Mouse (Mus musculus) midbrain, embryonic 12.5 days (tissue): ENCODE data around the gene Sap30l. TPM values are rescaled to one million over a fixed set of nuclear protein-coding genes. Genes with fewer than 3 reads are reported as not detected.
"Not testable (repeated sequence)": the region's sequence is repeated elsewhere in the genome, so short reads cannot be mapped to it uniquely, and the experiment has no call there.

Experiments
- ATAC-seq: fragments of 200-750 bp; cut with Nextera tagmentation; 2 replicates; pipeline ENCODE4 v1.8.0; 2017; ENCODE audit warnings: low read depth, moderate TSS enrichment, moderate library complexity; ENCODE audit not compliant: low FRiP score
- H3K27ac ChIP-seq: fragments of 300-500 bp; sonication (generic); replicated peaks from 2 replicates; pipeline ENCODE4 v1.5.1; 2016; ENCODE audit warnings: mild to moderate bottlenecking
- H3K27me3 ChIP-seq: fragments of 300-500 bp; sonication (generic); 2 replicates; pipeline ENCODE4 v1.6.1; 2016; ENCODE audit warnings: mild to moderate bottlenecking
- H3K36me3 ChIP-seq: fragments of 300-500 bp; sonication (generic); 2 replicates; pipeline ENCODE4 v1.6.1; 2016
- H3K4me1 ChIP-seq: fragments of 300-500 bp; sonication (generic); 2 replicates; pipeline ENCODE4 v1.6.1; 2016
- H3K4me2 ChIP-seq: fragments of 300-500 bp; sonication (generic); replicated peaks from 2 replicates; pipeline ENCODE4 v1.6.1; 2016; ENCODE audit warnings: mild to moderate bottlenecking, moderate library complexity
- H3K4me3 ChIP-seq: fragments of 300-500 bp; sonication (generic); 2 replicates; pipeline ENCODE4 v1.5.1; 2016; ENCODE audit warnings: mild to moderate bottlenecking
- H3K9ac ChIP-seq: fragments of 300-500 bp; sonication (generic); replicated peaks from 2 replicates; pipeline ENCODE4 v1.6.1; 2016; ENCODE audit warnings: mild to moderate bottlenecking, moderate library complexity
- H3K9me3 ChIP-seq: fragments of 300-500 bp; sonication (generic); 2 replicates; pipeline ENCODE4 v1.6.1; 2016; ENCODE audit warnings: mild to moderate bottlenecking
- WGBS: fragments of 180-500 bp; shearing (Covaris S2); methylation state at CpG from one replicate; pipeline ENCODE4 v1.1.7; 2016; 5-methylcytosine and 5-hydroxymethylcytosine counted together
- polyA plus RNA-seq: library from polyadenylated mRNA; unstranded; fragments of >200 nt; fragmentation: Nextera tagmentation; extraction: Ambion mirVana; gene quantifications from 2 replicates; pipeline ENCODE4 v1.2.1, GENCODE M21; 2016

Sap30l gene
- polyA plus RNA-seq, 1 experiment from 2014 or later: 16.7 TPM

DNA sequence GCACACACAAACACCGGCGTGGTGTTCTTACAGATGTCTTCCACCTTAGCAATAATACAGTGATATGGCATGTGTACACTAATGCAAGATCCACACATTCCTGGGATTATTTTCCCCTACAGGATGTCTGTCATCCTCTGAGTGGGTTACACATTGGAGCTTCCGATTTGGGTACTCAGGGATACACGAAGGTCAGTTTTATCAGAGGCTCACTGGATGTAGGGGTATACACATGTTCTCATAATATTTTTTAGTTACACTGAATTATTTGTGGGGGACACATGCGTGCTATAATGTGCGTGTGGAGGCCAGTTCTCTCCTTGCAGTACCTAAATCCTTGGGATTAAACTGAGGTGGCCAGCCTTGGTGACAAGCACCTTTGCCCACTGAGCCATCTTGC, 32.6 kb downstream of the Sap30l start:
- peaks cover 13% of the 10 kb centered on the region; the same call in 1 of the 2 replicates for H3K4me1 ChIP-seq
- no peak overlapping the region for H3K27ac ChIP-seq
- 6% methylated on average over 6 of the region's 6 CpGs for WGBS
- H3K9me3 ChIP-seq: no peaks in the 10 kb centered on the region
- peaks cover 99% of the 10 kb centered on the region for H3K27me3 ChIP-seq
- H3K4me3 ChIP-seq: no peak overlapping the region
- ATAC-seq: no peak
- no peak overlapping the region for H3K4me2 ChIP-seq
- H3K36me3 ChIP-seq: no peaks in the 10 kb centered on the region
- no peak overlapping the region for H3K9ac ChIP-seq

DNA sequence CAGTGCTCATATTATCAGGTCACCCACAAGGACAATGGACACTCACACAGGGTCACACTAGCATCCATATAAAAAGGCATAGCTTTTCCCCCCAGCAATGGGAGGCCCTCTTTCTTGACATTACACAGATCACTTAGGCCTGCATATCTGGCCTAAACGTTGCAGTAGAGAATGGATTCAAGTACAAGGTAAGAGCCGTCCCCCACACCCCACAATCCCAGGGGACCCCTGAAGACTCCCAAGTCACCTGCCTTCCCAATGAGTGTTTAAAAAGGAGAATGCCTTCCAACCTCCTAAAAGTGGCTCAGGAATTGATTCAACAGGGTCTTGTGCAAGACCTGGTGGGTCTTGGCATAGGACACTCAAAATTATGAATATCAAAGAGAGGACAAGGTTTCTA, 33.9 kb downstream of the Sap30l start:
- H3K4me3 ChIP-seq: no peak overlapping the region
- no peaks in the 10 kb centered on the region for H3K36me3 ChIP-seq
- ATAC-seq: no peak
- H3K9ac ChIP-seq: no peak overlapping the region
- H3K27ac ChIP-seq: no peak overlapping the region
- WGBS: 8% methylated on average over 2 of the region's 2 CpGs
- H3K4me2 ChIP-seq: no peak overlapping the region
- no peaks in the 10 kb centered on the region for H3K9me3 ChIP-seq
- H3K27me3 ChIP-seq: peaks cover 99% of the 10 kb centered on the region
- 0 out of 2 replicates have a peak, but pooled peaks cover 7% of the 10 kb centered on the region for H3K4me1 ChIP-seq

DNA sequence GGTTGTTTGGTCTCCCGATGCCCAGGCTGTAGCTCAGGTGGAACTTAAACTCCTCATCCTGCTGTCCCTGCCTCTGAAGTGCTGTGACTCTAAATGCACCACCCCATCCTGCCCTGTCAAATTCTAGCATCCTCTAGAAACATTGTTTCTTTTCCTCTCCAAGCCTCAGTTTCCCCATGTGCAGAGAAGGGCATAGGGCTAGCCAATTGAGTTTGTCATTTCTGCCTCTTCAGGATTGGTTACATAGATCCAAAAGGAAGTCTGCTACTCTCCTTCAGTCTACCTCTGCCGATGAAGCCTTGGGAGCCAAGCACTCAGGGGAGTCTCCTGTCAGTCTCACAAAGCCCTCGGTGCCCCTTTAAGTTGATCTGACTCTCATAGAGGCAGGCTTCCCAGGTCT, 34.5 kb downstream of the Sap30l start:
- WGBS: 4% methylated on average over 3 of the region's 3 CpGs
- peaks cover 12% of the 10 kb centered on the region; the same call in 1 of the 2 replicates for H3K4me1 ChIP-seq
- no peak overlapping the region for H3K4me2 ChIP-seq
- no peak overlapping the region for H3K27ac ChIP-seq
- H3K27me3 ChIP-seq: peaks cover 99% of the 10 kb centered on the region
- no peaks in the 10 kb centered on the region for H3K9me3 ChIP-seq
- no peaks in the 10 kb centered on the region for H3K36me3 ChIP-seq
- H3K4me3 ChIP-seq: no peak overlapping the region
- H3K9ac ChIP-seq: no peak overlapping the region
- no peak for ATAC-seq

DNA sequence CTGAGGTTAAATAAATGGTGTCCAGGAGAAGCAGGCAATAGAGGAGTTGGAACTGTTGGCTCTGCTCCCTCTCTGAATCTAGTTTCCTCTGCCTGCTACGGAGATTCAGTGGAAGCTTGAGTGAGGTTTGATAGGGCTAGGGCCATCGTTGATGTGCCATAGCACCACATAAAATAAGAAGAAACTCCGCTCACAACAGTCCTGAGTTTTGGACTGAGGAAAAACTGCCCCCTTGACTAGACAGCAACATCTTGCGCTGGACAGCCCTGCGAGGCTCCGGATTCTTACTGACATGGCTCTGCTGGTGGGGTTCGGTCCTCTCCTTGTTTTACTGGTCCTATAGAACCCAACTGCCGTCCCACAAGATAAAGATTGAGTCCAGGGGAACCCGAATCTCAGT, 35.0 kb downstream of the Sap30l start:
- Histone ChIP-seq H3K9ac (no peak overlapping the region), H3K4me1 (peaks cover 15% of the 10 kb centered on the region), H3K4me2 (no peak overlapping the region), H3K27ac (no peak overlapping the region), H3K27me3 (peaks cover 99% of the 10 kb centered on the region), H3K4me3 (no peak overlapping the region), H3K9me3 (no peaks in the 10 kb centered on the region), H3K36me3 (no peaks in the 10 kb centered on the region)
- 1% methylated on average over 9 of the region's 9 CpGs for WGBS
- ATAC-seq: no peak

DNA sequence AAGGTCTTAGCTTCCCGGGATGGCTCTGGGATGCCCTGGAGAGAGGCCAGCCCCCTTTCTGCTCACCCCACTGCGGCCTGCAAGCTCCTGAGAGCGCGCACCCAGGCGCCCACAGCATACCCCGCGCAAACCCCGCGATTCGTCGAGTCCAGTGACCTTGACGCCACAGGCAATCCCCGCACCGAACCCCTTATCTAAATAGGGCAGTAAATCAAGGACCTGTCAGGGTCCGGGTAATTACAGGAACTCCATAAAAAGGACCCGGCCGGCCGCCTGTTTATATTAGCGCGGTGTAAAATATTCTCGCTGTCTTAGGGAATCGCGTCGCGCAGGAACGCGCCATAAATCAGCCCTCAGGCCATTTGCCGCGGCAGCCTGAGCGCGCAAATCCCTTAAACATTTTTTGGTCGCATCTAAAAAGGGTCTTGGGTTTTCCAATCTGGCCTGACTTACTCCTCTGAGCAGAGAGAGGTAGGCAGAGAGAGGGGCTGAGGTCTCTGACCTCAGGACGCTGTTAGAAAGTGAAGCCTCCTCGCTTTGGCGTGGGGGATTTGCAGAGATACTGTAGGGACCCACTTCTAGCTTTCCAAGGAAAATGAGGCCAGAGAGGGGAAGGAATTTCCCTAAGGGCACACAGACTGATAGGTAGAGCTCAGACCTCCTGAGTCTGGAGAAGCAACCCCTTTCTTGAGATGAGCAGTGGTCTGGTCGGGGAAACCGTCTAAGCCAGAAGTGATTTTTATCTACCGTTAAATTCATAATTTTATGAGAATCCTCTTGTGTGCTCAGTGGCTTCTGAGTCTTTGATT, 35.6 kb downstream of the Sap30l start:
- H3K4me2 ChIP-seq: 0 out of 2 replicates have a peak overlapping the region, but pooled peaks have one; percentile 1
- peaks cover 16% of the 10 kb centered on the region for H3K4me1 ChIP-seq
- no peak overlapping the region for H3K27ac ChIP-seq
- WGBS: 2% methylated on average over 38 of the region's 38 CpGs
- H3K9me3 ChIP-seq: no peaks in the 10 kb centered on the region
- peak overlapping the region; percentile 13; the same call in 1 of the 2 replicates for H3K4me3 ChIP-seq
- H3K27me3 ChIP-seq: peaks cover 96% of the 10 kb centered on the region
- H3K9ac ChIP-seq: no peak overlapping the region
- no peak for ATAC-seq
- H3K36me3 ChIP-seq: no peaks in the 10 kb centered on the region

DNA sequence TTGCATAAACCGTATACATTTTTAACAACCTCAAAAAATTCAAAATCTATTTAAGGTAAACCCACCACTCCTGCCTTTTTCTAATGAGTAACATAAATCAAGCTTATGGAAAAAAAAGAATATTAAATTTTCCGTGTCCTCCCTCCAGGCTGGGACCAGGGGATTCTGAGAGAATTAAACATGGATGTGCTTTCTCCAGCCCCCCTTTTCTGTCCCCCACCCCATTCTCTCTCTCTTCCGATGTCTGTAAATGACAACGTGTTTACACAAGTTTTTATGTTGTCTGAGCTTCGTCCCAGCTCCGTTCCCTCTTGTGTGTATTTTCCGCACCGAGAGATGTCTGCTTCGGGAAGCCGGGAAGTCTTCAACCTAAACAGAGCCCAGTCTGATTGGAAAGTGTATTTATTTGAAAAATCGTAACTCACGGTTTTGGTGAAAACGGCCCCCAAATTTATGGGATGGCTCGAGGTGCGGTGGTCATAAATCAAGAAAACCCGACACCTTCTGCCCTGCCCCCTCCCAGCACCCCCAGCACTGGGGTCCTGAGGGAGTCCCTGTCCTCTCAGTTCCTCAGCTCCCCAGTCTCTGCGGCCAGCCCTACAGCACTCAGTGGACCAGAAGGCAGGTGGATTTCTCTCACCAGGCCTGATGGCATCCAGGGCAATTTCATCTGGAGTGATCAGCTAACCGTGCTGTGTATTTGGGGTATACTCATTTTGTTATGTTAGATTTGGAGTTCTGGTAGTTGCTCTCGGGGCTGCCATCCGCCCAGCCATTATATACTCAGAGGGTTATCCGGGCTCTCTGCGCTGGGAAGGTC, 36.6 kb downstream of the Sap30l start:
- Histone ChIP-seq H3K27me3 (peaks cover 96% of the 10 kb centered on the region), H3K9me3 (no peaks in the 10 kb centered on the region), H3K36me3 (no peaks in the 10 kb centered on the region), H3K4me3 (no peak overlapping the region), H3K4me1 (peaks cover 13% of the 10 kb centered on the region), H3K9ac (no peak overlapping the region), H3K27ac (no peak overlapping the region), H3K4me2 (no peak overlapping the region)
- whole genome bisulfite sequencing: 4% methylated on average over 22 of the region's 22 CpGs
- no peak for ATAC-seq

DNA sequence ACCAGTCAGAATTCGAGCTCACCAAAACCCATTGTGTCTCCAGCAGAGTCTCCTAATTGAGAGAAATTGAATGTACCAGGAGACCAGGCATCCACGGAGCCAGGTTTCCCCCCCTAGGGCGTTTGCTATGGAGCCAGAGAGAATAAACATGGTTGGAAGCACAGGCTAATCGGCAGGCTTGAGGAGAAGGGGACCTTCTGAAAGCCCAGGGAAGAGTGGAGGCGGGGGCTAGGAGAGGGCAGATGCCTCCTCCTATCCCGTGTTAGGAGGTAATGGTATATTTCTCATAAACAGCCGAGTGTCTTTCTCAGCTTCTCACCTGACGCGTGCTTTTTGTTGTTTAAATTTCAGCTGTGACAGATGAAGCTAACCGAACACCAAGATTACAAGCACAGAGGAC, 39.5 kb downstream of the Sap30l start:
- no peaks in the 10 kb centered on the region for H3K36me3 ChIP-seq
- H3K27me3 ChIP-seq: peaks cover 73% of the 10 kb centered on the region
- H3K9ac ChIP-seq: no peak overlapping the region
- WGBS: 8% methylated on average over 10 of the region's 10 CpGs
- no peak overlapping the region for H3K4me2 ChIP-seq
- no peak overlapping the region for H3K4me3 ChIP-seq
- H3K4me1 ChIP-seq: peaks cover 13% of the 10 kb centered on the region
- ATAC-seq: no peak
- no peaks in the 10 kb centered on the region for H3K9me3 ChIP-seq
- H3K27ac ChIP-seq: no peak overlapping the region

DNA sequence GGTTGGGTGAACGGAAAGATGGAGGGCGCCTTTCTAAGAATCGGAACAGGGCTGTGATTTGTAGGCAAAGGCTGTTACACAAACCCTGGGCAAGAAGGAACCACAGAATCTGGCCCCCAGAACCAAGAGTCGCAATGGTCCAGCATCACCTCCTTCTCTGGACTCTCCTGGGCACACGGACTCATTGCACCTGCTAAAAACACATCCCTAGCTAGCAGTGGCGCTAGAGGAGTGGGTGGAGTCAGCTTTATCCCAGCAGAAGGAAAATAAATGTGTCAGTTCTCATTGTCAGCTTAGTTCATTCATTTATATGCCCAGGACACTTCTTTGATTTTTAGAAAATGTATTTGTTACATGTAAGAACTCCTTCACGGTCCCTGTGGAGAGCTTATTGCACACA, 40.0 kb downstream of the Sap30l start:
- peaks cover 70% of the 10 kb centered on the region for H3K27me3 ChIP-seq
- no peak for ATAC-seq
- H3K4me3 ChIP-seq: no peak overlapping the region
- 24% methylated on average over 7 of the region's 7 CpGs for WGBS
- H3K36me3 ChIP-seq: no peaks in the 10 kb centered on the region
- no peak overlapping the region for H3K27ac ChIP-seq
- no peaks in the 10 kb centered on the region for H3K9me3 ChIP-seq
- H3K4me1 ChIP-seq: peaks cover 13% of the 10 kb centered on the region
- no peak overlapping the region for H3K9ac ChIP-seq
- H3K4me2 ChIP-seq: 0 out of 2 replicates have a peak overlapping the region, but pooled peaks have one; percentile 15

DNA sequence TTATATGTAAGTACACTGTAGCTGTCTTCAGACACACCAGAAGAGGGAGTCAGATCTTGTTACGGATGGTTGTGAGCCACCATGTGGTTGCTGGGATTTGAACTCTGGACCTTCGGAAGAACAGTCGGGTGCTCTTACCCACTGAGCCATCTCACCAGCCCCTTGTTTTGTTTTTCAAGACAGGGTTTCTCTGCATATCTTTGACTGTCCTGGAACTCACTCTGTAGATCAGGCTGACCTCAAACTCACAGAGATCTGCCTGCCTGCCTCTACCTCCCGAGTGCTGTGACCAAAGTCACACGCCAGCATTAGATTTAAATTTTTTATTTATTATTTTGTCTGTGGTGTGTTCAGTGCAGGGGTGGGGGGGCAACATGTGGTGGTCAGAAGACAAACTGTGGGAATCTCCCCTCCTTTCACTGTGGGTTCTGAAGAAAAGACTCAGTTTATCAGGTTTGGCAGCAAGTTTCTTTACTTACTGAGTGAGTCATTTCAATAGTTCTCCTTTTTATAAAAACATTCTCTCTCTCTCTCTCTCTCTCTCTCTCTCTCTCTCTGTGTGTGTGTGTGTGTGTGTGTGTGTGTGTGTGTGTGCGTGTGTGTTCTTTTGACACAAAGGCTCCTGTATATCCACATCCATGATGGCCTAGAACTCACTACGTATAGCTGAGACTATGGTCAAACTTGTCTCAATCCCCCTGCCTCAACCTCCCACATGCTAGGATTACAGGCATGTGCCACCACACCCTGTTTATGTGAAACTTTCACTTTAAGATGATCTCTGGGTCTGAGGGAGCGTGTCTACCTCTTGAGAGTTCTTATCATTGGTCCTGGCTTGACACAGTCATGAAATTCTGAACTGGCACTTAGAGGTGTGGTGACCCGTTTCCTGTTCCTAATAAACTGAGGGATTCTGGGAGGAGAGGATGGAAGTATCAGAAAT, 45.3 kb downstream of the Sap30l start:
- ATAC-seq, H3K4me1 ChIP-seq, H3K4me3 ChIP-seq, H3K27ac ChIP-seq, H3K36me3 ChIP-seq, H3K9me3 ChIP-seq, H3K4me2 ChIP-seq, H3K9ac ChIP-seq: not testable (repeated sequence)
- 75% methylated on average over 9 of the region's 9 CpGs for WGBS
- peaks cover 33% of the 10 kb centered on the region for H3K27me3 ChIP-seq

DNA sequence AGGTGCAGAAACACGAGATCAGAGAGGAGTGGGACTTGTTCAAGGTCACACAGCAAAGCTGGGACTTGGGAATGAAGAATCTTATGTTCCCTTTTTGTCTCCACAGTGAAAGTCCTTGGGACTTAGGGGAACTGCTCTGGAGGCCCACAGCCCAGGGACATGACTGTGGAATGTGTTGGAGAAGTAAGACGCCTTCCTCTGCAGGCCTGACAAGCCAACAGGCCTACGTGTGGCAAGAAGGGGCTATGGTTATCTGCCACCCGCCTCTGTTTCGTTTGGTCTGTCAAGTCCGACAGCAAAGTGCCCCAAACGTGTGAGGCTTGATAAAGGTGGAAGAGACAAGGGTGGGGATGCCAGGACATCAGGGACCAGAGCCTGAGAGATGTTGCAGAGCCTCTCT, 46.0 kb downstream of the Sap30l start:
- 71% methylated on average over 7 of the region's 7 CpGs for WGBS
- Histone ChIP-seq H3K9ac (no peak overlapping the region), H3K4me1 (no peaks in the 10 kb centered on the region), H3K9me3 (no peaks in the 10 kb centered on the region), H3K4me2 (no peak overlapping the region), H3K4me3 (no peak overlapping the region), H3K27me3 (peaks cover 29% of the 10 kb centered on the region), H3K27ac (no peak overlapping the region), H3K36me3 (no peaks in the 10 kb centered on the region)
- no peak for ATAC-seq

DNA sequence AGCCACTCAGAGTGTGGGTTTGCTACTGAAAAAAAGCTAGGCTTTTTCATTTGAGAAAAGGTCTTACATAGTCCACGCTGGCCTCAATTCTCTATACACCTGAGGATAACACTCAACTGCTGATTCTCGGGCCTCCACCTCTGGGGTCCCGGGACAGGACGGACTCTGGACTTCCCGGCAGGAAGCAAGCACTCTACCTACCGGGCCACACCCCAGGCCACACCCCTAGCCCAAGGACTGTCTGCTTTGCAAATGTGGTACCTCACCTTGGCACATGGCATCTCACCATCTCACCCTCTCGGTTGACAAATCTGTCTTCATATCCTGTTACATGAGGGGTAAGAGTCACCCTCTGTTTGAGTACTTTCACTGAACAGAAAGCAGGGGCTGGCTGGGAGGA, 48.9 kb downstream of the Sap30l start:
- Histone ChIP-seq H3K9me3 (no peaks in the 10 kb centered on the region), H3K9ac (no peak overlapping the region), H3K27me3 (peaks cover 22% of the 10 kb centered on the region), H3K27ac (no peak overlapping the region), H3K4me3 (no peak overlapping the region), H3K36me3 (no peaks in the 10 kb centered on the region), H3K4me2 (no peak overlapping the region), H3K4me1 (no peaks in the 10 kb centered on the region)
- no peak for ATAC-seq
- 69% methylated on average over 7 of the region's 7 CpGs for WGBS
